Mouse (Mus musculus) layer of hippocampus, adult 9-11 months (tissue): Measurements from ENCODE around the gene Vwa8.
"Not testable (repeated sequence)": the region's sequence is repeated elsewhere in the genome, so short reads cannot be mapped to it uniquely, and the experiment has no call there.

Experiments
- DNase-seq: peaks from one replicate; pipeline ENCODE4 v3.0.0; 2022

The Vwa8 gene

DNA sequence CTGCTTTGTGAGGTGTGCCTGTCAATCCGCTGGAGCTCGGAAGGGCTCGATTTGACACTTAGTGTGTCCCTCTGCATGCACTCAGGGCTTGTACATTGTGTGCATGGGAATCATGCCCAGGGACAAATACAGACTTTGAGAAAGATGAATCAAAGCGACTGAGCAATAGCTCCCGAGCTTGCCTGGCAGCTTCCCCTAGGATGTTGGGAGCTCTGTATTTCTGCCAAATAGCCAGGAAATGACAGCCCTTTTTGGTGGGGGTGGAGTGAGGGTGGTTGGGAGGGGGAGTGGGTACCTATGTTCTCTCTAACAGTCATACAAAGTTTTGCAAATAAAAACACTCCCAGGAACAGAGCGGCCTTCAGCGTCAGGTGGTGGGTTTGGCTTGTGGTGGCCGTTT, 138.7 kb downstream of the Vwa8 start:
- peak; percentile 61 for DNase-seq

DNA sequence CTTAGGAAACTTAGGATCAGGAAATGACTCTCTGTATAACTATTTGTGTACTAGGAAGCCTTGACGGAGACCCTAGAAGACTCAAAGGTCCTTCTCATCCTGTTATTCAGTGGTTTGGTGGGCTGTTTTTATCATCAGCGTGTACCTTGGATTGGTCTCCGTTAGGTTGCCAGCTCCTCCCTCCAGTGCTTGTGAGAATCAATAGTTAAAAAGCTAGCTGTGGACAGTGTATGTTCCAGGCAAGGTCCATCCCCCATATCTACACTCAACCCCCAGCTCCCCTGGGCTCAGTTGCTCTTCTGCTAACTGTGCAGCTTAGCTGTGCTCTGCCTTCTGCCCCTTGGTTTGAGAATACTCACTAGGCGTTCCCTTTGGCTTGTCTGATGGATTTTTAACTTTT, 143.6 kb downstream of the Vwa8 start:
- DNase-seq, result no peak

DNA sequence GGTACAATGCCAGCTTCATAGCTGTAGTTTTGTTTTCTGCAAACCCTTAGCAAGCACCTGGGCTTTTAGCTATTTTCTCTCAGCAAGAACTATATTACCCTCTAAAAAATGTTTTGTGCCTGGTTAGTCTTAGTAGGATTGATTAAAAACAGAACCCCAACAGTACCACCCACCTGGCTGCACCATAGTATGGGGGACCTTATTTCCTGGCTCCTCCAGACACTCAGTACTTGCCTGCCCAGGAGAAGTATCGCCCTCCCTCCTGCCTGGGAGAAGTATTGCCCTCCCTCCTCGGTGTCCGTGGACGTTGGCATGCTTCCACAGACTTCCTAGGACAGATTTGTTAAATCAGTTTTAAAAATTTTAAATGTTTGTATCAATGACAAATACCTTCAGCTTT, 144.7 kb downstream of the Vwa8 start:
- DNase-seq, result no peak

DNA sequence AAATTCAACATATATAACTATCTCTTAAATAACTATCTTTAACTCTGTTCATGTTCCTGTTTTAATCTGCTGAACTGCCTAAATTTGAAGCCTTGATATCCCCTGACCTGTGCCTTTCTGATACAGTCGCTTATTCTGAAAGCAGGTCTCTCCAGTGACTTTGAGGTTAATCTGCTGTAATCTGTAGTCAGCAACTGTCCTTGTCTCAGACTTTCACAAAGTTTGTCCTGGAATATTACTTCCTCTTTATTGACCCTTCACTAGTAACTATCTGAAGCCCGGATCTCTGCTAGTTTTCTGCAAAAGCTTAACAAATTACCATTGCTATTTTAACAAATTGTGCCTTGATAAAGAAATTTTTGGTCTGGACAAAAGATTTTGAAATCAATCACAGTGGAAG, 147.5 kb downstream of the Vwa8 start:
- DNase-seq, result no peak

DNA sequence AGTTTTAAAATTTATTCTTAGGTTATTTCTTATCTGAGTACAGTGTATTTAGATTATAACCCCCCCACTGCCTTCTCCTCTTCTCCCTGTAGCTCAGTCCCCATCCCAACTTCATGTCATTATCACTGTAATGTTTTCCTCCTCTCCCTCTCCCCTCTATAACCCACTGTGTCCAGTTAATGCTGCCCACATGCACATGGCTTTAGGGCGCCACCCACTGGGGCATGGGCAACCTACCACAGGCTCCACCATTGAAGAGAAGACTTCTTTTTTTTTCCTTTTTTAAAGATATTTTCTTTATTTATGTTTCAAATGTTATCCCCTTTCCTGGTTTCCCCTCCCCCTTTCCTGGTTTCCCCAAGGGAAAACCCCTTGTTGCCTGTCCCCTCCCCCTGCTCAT, 154.7 kb downstream of the Vwa8 start:
- no peak for DNase-seq

DNA sequence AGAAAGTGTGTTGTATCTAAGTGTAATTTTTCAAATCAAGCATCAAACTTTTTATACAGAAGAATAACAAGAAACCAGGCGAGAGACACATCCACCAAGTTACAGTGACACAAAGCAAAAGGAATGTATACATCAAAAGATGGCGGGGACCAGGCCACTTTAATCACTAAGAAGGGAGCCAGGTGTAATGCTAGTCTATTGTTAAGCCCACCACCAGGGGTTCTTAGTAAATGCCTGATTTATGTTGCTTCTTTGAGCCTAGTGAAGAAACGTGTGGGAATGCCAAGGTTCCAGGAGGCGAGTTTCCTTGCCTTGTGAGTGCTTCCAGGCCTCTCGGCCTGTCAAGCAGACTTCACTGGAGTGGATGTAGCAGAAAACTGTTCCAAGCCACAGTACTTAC, 168.9 kb downstream of the Vwa8 start:
- DNase-seq, result not testable (repeated sequence)

DNA sequence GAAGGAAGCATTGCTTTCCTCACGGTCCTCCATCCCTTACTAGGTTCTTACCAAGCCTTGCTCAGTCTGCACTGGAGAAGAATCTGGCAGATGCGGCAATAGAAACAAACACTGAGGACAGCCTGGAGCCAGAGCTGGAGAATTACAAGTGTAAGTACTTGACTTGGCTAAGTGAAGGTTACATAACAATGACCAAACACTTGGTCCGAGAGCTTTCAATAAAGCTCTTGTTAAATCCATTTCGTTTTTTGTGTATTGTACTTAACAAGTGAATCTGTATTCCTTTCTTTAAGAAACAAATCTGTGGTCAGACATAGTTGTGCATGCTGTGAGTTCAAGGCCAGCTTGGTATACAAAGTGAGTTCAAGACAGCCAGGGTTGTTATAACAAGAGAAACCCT, 169.7 kb downstream of the Vwa8 start:
- DNase-seq, result no peak

DNA sequence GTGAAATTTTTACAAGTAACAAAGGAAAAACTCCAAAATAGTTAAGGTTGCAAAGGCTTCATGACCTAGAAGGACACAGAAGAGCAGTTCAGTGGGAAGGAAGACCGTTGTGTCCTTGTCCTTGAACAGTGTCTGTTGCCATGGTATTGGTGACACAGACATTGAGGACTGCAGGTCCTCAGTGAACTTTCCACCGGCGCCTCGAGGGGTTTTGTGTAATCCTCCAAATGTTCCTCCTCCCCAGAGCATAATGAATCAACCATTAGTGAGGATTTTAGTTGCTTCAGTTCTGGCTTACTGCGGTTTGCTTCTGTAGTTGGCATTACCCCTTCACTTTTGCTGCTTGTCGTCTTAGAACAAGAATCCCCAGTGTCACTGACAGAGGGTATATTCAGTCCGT, 172.9 kb downstream of the Vwa8 start:
- no peak for DNase-seq

DNA sequence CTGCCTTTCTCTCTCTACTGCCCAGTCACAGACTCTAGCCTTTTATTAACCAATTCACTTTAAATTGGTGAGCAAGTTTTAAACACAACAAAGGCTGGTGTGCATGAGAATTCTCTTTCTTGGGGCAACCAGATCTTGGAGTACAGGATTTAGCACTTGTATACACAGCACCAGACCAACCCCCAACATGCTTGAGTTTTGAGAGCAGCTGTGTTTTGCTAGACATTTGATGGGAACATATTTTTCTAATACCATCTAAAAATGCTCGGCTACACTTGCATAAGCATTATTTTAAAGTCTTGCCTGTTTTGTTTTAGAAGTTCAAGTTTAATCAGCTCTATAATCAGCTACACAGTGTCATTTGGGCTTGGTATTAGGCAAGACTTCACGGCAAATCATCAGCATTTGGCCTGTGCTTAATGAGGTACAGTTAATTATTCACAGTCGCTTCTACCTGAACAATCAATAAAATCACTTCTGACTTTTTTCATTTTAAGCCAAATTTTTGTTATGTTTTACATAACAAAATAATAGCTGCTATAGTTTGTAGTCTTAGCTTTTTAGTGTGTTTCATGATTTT, 180.2 kb downstream of the Vwa8 start:
- peak; percentile 28 for DNase-seq

DNA sequence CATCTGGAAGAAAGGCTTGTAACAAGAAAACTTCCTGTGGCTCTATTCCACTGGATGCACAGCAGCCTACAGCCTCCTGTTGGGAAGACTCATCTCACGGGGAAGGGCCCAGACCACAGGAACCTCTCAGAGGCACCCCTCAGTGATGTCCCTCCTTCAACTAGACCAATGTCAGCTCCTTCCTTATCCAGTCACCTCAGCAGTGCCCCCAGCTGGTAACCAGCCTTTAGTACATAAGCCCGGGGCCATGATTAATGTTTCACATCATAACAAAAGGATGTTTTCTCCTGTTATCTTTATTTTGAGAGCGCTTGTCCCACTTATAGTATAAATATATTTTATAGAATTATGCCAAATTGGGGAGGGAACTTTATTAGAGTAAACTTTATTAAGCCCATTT, 181.9 kb downstream of the Vwa8 start:
- DNase-seq, result no peak

DNA sequence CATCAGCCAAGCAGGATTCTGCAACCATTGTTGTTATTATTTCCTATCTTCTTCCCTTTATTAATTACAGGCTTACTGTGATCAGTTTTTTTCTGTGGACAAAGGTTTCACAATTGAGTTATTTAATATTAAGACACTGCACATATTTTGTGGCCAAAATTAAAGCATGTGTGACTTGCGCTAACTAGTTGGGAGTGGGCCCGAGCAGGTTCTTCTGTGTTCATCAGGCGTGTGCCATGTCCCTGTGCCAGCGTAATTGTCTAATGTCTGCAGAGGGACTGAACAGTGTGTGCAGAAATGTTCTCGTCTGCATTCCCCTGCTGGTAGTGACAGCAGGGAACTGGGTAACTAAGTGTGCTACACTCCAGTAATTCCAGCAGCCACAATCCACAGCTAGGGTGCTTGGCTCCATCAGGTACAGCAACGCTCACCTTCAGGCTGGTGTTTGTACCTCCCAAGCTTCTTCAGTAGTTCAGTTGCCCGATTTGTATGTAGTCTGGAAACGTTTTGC, 182.4 kb downstream of the Vwa8 start:
- peak; percentile 84 for DNase-seq

DNA sequence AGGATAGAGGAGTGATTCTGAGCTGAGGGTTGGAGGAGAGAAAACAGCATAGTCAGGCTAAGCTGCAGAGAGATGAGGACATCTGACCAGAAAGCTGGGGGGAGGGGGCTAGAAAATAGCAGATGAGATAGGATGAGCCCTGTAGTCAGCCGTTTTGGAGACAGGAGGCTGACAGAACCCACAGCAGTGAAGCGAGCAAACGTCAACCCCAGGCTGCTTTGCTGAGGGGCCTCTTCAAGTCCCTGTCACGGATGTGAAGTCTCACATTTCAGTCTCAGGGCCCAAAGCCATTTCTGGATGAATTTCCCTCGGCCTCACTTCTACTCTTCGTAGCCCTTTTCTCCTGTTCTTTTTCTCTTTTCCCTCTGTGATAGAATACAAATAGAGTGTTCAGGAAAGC, 184.5 kb downstream of the Vwa8 start:
- no peak for DNase-seq

DNA sequence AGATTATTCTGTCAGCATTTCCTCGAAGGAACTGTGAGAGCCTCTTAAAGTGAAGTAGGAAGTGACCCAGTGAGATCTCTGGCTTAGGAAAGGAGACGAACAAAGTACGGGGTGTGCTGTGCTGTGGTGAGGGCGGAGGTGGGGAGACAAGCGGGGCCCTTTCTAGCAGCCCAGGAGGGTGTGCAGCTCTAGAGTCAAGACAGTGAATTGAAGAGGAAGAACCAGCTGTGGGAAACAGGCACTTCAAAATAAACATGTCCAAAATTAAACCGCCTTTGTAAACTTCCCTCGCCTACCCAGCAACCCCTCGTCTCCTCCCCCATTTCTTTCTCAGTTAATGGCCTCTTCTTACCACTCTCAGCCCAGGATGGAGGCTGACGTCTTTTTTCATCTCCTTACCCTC, 185.7 kb downstream of the Vwa8 start:
- no peak for DNase-seq

DNA sequence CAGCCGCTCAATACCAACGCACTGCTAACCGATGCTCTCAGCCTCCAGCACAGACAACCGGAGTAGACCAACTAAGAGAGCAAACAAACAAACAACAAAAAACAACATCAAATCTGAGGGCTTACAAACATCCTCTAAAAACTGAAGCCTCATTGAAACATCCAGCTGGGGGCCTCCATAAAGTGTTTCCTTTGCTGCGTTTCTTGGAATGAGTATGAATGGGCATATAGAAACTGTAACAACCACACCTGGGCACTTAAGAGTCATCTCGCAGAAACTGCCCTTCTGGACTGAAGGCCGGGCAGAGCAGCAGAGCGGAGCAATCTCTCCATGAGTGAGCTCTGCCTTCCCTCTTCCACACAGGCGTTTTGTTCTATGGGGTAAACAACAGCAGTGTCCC, 186.7 kb downstream of the Vwa8 start:
- DNase-seq, result no peak

DNA sequence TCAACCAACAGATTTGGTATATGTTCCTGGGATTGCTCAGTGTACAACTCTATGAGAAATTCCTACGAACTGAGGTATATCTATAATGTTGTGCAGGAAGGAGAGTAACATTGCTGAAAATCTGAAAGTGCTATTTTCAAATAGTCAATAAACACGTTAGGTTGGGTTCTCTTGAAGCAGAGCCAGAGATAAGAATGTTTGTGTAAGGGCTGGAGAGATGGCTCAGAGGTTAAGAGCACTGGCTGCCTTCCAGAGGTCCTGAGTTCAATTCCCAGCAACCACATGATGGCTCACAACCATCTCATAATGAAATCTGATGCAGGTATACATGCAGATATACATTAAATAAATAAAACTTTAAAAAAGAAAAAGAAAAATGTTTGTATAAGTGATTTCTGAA, 198.3 kb downstream of the Vwa8 start:
- DNase-seq, result no peak

DNA sequence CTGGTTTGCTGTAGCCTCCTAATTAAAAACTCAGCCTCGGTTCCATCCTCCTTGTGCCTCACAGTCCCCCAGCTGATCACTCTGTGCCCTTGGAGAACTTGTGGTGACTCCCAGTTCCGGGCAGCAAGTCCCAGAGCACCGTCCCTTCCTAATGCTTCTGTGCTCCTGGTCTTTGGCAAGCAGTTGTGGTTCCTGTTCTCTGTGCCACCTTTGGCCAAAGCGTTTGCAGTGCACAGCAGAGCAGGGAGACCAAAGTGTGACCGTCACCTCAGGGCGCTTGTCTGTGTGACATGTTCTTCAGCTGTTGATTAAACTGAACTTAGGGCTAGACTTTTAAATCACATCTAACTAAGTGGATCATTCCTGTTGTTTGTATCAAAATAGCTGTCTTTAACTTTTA, 199.1 kb downstream of the Vwa8 start:
- no peak for DNase-seq

DNA sequence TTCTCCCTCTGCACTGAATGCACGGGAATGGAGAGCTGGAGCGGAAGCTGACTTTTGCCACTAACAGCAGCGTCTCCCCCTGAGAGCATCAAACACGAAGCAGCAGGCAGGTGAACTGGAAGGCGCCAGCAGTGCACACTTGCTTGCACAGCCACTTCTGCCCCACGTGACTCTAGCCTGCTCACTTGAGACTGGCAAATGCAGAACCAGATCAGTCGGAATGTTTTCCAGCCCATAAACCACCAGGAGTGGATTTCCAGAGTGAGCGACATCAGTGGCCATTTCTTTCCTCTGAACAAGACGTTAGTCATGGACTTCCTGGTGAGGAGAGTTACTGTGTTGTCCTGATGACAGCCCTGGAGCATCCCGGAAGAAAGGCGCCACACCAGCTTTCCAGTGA, 200.7 kb downstream of the Vwa8 start:
- no peak for DNase-seq

DNA sequence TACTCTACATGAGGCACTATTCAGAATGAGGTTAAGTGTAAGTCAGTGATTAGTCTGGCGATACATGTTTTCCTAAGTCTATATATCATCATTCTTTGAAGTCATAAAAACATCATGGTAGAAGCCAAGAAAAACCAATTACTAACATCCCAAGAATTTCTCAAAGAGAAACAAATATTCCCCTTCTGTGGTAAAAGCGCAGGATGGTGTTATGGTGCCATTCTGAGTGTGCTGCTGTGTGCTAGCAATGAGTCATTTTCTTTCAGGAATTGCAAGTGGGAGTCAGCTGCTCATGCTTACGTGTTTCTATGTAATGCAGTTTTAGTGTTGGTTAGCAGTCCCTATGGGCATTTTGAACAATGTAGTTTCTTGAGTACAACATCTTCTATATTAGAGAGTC, 216.8 kb downstream of the Vwa8 start:
- DNase-seq, result no peak

DNA sequence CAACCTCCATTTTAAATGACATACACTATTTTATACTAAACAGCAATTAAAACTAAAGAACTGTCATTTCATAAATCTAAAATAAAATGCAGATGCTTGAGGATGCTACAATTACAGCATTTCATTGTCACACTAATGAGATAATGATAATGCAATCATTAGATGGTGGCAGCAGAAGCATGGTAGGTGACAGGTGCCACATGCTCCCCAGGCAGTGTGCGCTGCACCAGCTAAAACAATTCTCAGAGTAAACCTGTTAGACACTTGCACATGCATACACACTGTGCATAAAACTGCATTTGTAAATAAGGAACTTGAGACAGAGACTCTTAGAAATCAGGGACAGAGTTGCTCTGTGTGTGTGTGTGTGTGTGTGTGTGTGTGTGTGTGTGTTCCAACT, 220.7 kb downstream of the Vwa8 start:
- no peak for DNase-seq

DNA sequence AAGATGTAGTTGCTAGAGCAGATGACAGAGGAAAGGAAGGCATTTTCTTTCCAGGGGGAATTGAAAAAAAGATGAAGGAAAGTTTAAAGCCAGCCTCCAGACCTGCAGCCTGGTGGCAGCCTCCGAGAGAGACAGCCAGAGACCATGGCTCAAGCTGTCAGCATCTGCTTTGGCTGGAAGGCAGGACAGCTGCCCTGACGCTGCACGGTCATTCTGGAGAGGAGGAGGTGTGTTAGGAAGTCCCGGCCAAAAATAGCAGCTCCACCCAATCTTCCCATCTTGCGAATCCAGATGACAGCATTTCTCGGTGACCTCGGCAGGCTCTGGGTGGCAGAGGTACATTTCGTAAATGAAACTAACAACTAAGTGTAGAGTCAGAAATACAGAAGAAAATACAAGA, 225.9 kb downstream of the Vwa8 start:
- DNase-seq, result no peak

DNA sequence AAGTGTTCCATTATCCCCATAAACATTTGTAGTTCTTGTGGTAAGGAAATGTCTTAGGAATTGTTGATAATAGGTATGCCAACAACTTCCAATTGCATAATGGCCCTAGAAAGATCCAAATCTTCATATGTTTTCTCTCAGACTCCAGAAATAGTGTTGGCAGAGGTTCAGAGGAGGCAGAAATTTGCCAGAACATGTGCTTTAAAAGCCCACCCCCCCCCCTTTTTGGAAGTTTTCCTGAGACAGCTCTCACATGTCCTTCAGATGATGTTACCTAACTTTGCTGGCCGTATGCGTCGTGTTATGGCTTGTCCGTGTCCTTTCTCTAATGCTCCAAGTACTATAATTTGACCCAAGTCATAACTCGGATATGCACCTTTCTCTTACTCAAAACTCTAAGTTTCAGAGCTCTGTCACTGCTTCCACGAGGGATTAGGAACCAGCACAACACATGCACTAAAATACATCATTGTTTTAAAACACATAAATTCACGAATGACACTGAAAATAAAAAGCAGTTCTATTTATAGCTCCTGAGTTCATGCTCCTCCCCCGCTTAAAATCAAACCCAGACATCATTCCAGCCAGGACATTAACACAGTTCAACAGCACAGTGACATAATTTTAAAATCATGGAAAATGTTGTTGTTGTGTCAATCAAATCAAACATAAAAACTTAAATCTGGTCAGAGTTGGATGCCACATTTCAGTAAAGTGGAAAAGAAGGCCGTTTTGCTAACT, 227.9 kb downstream of the Vwa8 start:
- no peak for DNase-seq

DNA sequence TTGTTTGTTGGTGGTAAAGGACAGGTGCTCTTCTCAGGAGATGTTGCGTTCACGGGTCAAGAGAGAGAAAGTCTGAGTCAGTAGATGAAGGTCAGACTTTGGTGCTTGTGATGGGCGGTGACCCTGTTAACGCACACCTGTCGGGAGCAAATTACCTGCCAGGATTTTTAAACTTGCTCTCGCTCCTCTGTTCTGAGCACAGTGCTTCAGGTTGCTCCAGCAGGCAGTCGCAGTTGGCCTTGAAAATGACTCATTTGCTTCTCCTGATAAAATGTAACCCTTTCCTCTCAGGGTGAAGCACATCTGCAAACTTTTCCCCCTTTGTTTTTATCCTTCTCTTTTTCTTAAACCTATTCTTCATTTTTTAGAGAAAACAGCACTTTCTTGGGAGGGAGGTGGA, 234.7 kb downstream of the Vwa8 start:
- no peak for DNase-seq

DNA sequence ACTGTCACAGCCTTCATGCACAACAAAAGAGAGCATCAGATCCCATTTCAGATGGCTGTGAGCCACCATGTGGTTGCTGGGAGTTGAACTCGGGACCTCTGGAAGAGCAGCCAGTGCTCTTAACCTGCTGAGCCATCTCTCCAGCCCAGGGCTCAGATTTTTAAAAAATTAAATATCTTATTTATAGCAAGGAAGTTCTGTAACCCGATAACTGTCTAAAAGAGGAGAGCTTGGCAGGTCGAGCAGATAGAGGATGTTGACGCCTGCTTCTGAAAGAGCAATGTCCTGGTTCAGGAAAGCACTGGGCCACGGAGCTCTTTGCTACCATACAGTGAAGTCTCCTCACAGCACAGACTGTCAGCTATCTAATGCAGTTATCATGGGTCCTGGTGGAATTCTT, 237.2 kb downstream of the Vwa8 start:
- no peak for DNase-seq

DNA sequence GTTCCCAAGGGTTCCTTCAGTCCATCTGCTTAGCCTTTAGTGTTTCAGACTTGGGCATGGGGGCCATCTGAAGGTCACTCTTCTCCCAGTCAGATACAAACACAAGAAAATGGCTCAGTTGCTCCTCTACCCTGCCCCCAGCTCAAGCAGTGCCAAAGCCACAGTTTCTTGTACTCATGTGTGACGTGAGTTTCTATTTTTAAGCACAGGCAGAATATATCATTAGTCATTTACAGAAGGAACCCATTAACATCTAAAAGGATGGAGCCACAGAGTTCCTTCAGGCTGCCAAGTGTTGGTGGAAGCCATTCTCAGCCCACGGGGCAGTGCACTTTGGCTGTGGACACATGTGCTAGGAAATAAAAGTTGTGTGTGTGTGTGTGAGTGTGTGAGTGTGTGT, 240.6 kb downstream of the Vwa8 start:
- DNase-seq, result peak; percentile 9

DNA sequence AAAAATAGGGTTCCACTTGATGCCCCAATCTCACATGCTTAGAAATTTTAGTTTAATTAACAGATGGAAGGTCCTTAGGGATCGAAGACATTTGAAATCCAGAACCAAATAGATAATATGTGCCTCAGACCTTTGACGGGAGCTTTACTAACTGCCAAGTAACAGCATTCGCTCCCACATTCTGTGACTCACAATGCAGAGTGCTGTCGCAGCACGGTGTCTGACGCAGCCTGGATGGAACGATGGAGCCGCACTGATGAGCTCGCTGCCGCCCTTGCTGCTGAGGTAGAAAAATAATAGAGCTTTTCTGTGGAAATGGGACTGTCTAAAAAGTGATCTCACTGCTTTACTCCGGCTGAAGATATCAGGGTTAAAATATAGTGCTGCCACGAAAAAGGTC, 248.3 kb downstream of the Vwa8 start:
- peak; percentile 46 for DNase-seq
